Mouse (Mus musculus): ENCODE results near the gene Vmn2r17.

GRCm38 (mm10) chr5:109466576-109467506 is 47.4 kb downstream of the Vmn2r17 start:
- no peak for TF ChIP-seq EP300 (IDR thresholded peaks at IDR 0.05; ENCODE audit: low read depth)
- no peak for TF ChIP-seq CTCF (IDR thresholded peaks at IDR 0.05; ENCODE audit: low read depth)
